Mouse (Mus musculus): ENCODE results near the gene Ccdc125.

- TF ChIP-seq CTCF (IDR thresholded peaks at IDR 0.05; ENCODE audit: control insufficient read depth, insufficient read depth, low read length) (no peak), POLR2A (IDR thresholded peaks at IDR 0.05; ENCODE audit: borderline replicate concordance, control insufficient read depth, low read depth, low read length) (no peak)
Measured at GRCm38 (mm10) chr13:100725194-100725593, 55.7 kb downstream of the Ccdc125 start.

All from bone marrow, adult 2 months (tissue).